Mouse (Mus musculus): ENCODE measurements around the gene Abtb2. TPM values are rescaled to one million over a fixed set of nuclear protein-coding genes. Genes with fewer than 3 reads are reported as not detected.

The Abtb2 gene
- total RNA-seq, 2 experiments from 2014 or later, result 11.0 to 13.6 TPM

DNA sequence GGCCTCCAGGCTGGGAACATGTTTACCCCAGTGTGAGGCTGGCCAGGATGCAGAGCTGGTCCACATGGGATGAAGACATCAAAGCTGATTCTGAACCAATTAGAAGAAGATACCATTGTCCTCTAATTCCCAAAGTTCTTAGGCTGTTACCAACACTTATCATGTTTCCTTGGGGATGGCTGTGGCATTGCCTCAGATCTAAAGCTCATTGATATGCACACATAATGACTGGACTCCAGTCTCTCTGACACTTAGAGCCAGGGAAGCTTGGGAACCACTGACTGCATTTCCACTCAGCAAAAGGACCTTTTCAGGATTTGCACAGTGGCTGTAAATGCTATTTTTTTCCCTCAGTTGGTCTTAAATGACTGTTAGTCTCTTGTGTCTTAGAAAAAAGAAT, 52.3 kb downstream of the Abtb2 start:
- DNase-seq, result no peak

- DNase-seq, result no peak
Measured at GRCm38 (mm10) chr2:103622950-103623349, 56.8 kb downstream of the Abtb2 start.

GRCm38 (mm10) chr2:103625349-103625932, 59.3 kb downstream of the Abtb2 start:
- DNase-seq, result no peak

- no peak for DNase-seq
Measured at GRCm38 (mm10) chr2:103627101-103627500, 61.0 kb downstream of the Abtb2 start.

- DNase-seq, result no peak
Measured at GRCm38 (mm10) chr2:103629956-103630355, 63.8 kb downstream of the Abtb2 start.

DNA sequence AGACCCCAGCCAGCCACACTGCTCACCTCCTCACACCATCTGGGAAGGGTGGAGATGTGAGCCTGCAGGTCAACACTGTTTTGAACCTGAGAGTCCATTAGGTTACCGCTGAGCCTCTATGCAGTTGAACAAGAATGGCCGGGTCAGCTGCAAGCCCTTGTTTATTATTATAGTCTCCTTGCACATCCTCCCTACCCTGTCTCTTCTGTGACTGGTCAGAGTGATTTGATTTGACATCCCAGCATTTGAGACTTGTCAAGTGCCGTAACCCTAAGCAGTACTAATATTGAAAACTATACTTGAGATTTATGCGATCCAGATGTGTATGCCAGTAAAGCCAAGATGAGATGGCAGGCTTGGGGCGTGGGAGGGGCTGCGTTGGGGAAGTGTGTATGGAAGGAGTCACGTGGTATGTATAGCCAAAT, 65.2 kb downstream of the Abtb2 start:
- no peak for DNase-seq

DNA sequence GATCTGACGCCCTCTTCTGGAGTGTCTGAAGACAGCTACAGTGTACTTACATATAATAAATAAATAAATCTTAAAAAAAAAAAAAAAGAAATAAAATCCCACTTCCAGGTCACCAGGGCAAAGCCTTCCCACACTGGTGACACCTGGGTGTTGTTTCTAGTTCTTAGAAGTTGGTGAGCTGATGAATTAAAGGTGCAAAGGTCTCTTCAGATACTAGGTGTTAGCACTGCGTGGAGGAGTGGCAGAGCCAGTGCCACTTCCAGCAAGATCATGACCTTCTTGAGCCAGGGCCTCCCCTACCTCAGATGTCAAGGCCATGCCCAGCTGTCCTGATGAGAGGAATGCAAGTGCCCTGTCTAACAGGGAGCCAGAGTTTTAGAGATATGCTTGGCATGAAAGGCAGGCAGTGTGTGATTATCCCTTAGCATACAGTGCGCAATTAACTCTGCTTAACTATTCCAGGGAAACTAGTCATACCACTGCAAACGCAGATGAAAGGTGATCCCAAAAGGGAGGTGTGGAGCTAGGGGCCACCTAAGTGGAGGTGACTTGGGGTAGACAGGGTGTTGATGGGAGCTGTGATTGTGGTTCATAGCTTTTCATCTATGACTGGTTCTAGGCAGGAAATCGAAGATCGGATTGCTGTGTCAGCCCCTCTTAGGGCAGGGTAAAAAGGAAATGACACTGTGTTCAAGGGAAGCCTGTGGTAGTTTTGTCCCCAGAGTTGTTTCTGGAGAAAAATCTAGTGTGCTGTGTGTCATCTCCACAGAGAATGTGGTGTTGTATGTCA, 66.2 kb downstream of the Abtb2 start:
- DNase-seq, result no peak

DNA sequence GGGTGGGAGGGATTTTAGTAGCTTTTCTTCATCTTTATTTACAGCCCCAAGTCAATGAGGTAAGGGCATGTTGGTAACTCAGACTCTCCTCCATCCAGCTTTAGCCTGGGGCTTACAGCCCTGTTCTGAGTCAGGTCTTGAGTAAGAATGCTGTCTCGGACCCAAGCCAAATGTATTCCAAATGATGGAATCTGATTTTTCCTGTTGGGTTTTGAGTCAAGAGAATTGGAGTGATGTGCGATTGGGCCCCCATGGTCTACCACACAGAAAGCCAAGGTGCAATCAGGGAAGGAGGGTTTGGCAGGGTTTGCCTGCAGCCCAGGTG, 66.8 kb downstream of the Abtb2 start:
- DNase-seq, result no peak

GRCm38 (mm10) chr2:103635731-103636487, 69.8 kb downstream of the Abtb2 start:
- DNase-seq, result no peak

DNA sequence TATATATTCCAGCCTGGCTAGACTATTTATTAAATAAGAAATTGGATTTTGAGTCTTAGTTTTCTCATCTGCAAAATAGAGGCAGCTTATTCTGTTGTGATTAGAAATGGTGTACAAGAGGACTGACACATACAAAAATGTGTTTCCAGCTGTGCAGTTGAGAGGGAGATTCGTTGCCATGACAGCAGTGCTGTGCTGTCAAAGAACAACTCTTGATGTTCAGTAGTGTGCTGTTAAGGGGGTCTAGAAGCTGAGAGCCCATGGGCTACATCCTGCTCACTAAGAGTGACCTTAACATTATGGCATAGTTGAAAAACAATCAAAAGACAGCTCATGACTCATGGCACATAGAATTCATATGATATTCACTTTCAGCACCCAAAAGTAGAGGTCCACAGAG, 71.3 kb downstream of the Abtb2 start:
- no peak for DNase-seq

- DNase-seq, result no peak
Measured at GRCm38 (mm10) chr2:103637943-103638342, 71.8 kb downstream of the Abtb2 start.

GRCm38 (mm10) chr2:103639701-103640100, 73.6 kb downstream of the Abtb2 start:
- DNase-seq, result no peak

DNA sequence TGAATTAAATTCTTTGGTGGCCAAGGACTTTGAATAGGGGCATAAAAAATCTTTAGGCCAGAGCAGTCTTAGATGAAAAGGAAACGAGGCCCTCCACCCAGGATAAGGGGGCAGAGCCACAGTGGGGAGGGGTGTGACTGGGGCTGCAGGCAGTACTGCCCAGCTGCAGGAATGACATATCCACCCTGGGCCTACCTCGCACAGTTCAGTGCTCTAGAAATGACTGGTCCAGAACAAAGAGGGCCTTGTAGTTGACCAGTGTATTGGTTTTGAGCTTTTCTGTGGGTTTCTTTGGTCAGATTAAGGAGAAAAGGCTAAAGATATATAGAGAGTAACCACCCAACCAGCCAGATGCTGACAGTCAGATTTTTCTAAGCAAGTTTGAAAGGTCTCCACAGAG, 74.8 kb downstream of the Abtb2 start:
- no peak for DNase-seq

DNA sequence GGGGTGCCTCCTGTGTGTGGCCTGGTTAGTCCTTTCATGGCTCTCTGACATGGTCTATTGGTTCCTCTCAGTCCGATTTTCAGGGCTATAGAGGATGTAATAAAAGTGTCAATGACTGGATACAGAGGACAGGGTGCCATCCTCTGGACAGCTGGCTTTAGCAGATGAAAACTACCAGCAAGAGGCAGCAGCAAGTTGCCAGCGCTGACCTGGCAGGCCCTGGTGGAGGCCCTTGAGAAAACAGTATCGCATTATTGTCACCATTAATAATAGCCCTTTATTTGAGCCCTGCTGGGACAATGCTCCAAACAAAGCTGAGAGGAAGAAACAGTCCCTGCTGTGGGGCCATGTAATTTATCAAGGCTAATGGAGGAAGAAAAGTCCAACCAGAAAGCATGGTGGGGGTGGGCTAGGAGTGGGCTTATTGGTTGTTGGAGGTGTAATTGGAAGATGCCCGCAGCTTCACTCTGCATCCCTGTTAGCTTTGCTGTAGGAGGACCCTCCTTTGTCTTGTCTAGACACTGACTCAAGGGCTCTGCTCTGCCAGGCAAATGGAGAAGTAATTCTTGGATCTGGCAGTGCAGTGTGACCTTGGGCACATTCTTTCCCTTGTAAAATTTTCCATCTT, 77.6 kb downstream of the Abtb2 start:
- peak; percentile 22 for DNase-seq

GRCm38 (mm10) chr2:103644418-103644817, 78.3 kb downstream of the Abtb2 start:
- DNase-seq, result no peak

GRCm38 (mm10) chr2:103650314-103650879, 84.3 kb downstream of the Abtb2 start:
- no peak for DNase-seq

- no peak for DNase-seq
Measured at GRCm38 (mm10) chr2:103652121-103652520, 86.0 kb downstream of the Abtb2 start.

DNA sequence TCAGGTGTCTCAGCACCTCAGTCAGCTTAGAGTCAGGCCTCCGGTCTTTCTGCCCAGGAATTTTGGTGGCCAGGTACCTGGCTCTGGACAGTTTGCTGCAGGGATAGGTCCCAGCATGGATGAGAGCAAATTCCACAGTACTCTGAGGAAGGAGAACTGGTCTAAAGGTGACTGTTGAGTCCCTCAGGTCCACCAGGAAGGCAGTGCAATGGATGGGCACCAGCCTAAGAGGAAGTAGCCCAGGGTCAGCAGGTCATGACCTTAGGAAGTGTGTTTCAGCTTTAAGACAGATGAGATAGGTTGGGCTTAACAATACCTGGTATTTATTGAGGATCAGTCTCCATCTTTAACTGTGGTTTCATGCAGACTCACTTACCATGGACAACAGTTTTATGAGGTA, 88.9 kb downstream of the Abtb2 start:
- DNase-seq, result no peak

DNA sequence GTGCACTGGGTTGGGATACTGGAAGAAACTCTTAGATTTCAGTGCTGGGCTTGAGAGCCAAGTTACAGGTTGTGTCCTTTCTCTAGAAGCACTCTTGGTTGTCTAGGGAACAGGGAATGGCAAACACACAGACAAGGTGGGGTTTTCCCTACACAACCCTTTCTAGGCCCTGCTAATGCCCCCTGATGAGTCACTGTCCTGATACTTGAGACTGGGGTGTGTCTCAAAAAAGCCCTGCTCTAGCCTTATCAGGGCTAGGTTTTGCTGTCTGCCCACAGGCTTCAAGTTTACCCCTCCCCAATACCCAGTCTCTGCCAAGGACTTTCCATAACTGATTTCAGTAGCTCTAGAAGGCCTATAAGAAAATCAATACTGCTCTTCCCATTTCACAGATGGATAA, 89.9 kb downstream of the Abtb2 start:
- no peak for DNase-seq

GRCm38 (mm10) chr2:103659167-103659566, 93.1 kb downstream of the Abtb2 start:
- no peak for DNase-seq

DNA sequence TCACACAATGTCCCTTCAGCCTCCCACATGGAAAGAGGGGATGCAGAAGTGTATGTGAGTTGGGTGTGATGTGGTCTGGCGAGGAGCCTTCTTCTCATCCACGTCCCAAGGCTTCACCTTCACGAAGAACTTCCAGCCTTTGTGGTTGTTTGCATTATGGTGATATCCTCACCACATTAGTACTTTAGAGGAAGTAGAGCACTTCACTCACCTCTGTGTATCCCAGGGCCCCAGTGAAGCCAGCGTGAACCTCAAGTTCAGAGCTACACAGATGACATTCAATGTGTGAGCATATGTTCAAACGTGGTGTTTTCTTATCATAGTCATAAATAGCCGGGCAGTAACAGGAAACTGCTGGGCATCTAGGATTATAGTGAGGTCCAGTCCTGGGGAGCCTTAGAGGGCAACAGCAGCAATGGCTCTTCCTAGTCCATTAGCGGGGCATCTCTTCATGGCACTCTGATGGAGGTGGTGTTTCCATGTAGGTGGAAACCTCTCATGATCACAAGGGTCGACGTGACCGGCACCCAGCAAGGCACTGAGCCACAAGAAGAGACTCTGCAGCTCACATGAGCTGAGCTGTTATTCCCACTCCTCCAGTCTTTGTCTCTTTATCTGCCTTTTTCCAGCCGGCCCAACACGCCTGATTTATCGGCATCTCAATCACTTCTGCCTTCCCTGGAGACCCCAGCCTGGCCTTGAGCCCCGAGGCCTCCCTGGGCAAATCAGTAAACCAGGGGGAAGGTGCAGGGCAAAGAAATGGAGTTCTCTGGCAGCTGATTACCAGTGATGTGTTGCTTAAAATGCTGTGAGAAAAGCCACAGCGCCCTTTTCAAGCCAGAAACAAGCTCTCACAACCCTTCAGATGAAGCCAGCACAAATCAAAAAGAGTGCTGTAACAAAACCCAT, 93.8 kb downstream of the Abtb2 start:
- DNase-seq, result no peak

GRCm38 (mm10) chr2:103661696-103662095, 95.6 kb downstream of the Abtb2 start:
- DNase-seq, result no peak

Data from gastrocnemius, postnatal 10 days (tissue).